Mouse (Mus musculus) lung, postnatal 0 days (tissue): ENCODE measurements at regions not wholly inside any gene's neighbourhood (a gene's known extent, or its start where the extent isn't known, plus 50 kb on each side); places are given as distances from the start of the nearest gene placed in this dataset.

ENCODE experiments used
- ATAC-seq: fragments of 200-750 bp; cut with Nextera tagmentation; 2 replicates; pipeline ENCODE4 v1.8.0; 2017; ENCODE audit warnings: moderate library complexity
- DNase-seq: peaks from one replicate; pipeline ENCODE4 v3.0.0-alpha.2; 2016; ENCODE audit warnings: low spot score
- H3K27ac ChIP-seq: fragments of 300-500 bp; sonication (generic); 2 replicates; pipeline ENCODE4 v1.5.1; 2014; ENCODE audit warnings: antibody characterized with exemption, mild to moderate bottlenecking, low read length, mixed read lengths
- H3K27me3 ChIP-seq: fragments of 300-500 bp; sonication (generic); replicated peaks from 2 replicates; pipeline ENCODE4 v1.6.1; 2014; ENCODE audit warnings: low read length, mixed read lengths; ENCODE audit not compliant: insufficient read depth
- H3K36me3 ChIP-seq: fragments of 300-500 bp; sonication (generic); 2 replicates; pipeline ENCODE4 v1.6.1; 2014; ENCODE audit warnings: low read length, mixed read lengths; ENCODE audit not compliant: insufficient read depth
- H3K4me1 ChIP-seq: fragments of 300-500 bp; sonication (generic); 2 replicates; pipeline ENCODE4 v1.6.1; 2014; ENCODE audit warnings: antibody characterized with exemption, low read depth, low read length, mixed read lengths; ENCODE audit not compliant: insufficient read depth
- H3K4me2 ChIP-seq: fragments of 300-500 bp; sonication (generic); replicated peaks from 2 replicates; pipeline ENCODE4 v1.6.1; 2014; ENCODE audit warnings: low read depth, mild to moderate bottlenecking, low read length, moderate library complexity, mixed read lengths
- H3K4me3 ChIP-seq: fragments of 300-500 bp; sonication (generic); 2 replicates; pipeline ENCODE4 v1.5.1; 2014; ENCODE audit warnings: low read depth, low read length
- H3K9ac ChIP-seq: fragments of 300-500 bp; sonication (generic); replicated peaks from 2 replicates; pipeline ENCODE4 v1.6.1; 2014; ENCODE audit warnings: low read depth, mild to moderate bottlenecking
- H3K9me3 ChIP-seq: fragments of 300-500 bp; sonication (generic); 2 replicates; pipeline ENCODE4 v1.6.1; 2016; ENCODE audit warnings: low read length, mixed read lengths
- CTCF ChIP-seq: IDR thresholded peaks from 2 replicates; pipeline ENCODE4 v1.5.1; 2016; ENCODE audit warnings: antibody characterized with exemption, mild to moderate bottlenecking
- EP300 ChIP-seq: IDR thresholded peaks from 2 replicates; pipeline ENCODE4 v1.6.1; 2016; ENCODE audit warnings: antibody characterized with exemption, mild to moderate bottlenecking, control low read depth
- WGBS: fragments of 180-500 bp; shearing (Covaris S2); extraction: QIAGEN DNeasy Blood & Tissue Kit; methylation state at CpG from one replicate; pipeline ENCODE4 v1.1.7; 2014; 5-methylcytosine and 5-hydroxymethylcytosine counted together

DNA sequence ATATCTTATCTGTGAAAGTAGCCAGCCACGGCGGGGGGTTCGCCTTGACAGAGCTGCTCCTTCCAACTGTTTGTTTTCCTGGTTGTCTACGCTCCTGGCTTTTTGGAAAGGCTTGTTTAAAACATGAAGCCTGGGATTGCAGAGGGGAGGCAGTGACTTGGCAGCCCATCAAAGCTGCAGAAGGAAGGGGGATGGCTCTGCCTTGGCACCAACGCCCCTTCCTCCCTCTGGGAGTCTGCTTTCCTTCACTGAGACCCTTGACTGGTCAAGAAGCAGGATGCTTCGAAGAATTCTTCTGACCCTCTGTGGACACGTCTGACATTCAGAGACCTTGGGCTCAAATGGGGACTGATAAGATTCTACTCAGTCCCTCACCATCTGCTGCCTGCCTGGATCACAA is 176.9 kb upstream of the Sall1 start:
- Histone ChIP-seq H3K36me3 (no peaks in the 10 kb centered on the region), H3K27me3 (no peaks in the 10 kb centered on the region), H3K9me3 (no peaks in the 10 kb centered on the region), H3K27ac (no peak overlapping the region), H3K9ac (no peak overlapping the region), H3K4me2 (no peak overlapping the region), H3K4me3 (no peak overlapping the region), H3K4me1 (no peaks in the 10 kb centered on the region)
- DNase-seq (no peak), ATAC-seq (no peak)
- TF ChIP-seq EP300 (no peak), CTCF (no peak)
- 23% methylated on average over 7 of the region's 7 CpGs for WGBS

DNA sequence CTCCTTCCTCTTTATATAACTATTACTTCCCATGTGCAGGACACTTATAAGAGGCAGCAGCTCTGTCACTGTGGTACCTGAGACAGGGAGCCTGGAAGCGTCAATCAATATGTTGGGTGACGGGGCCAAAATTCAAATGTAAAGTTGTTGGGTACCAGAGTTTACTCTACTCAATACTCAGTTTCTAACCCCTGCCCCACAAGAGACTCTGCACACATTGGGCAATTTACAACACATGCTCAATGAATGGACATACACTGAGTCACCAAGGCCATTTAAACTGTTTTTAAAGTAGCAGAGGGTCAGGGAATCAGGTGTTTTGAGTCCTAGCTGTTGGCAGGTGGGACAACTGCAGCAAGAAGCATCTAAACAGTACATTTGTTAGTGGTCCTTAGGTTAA is 176.4 kb upstream of the Sall1 start:
- no peak for TF ChIP-seq EP300
- TF ChIP-seq CTCF, result no peak
- no peak overlapping the region for H3K4me3 ChIP-seq
- WGBS, result 91% methylated on average over 2 of the region's 2 CpGs

GRCm38 (mm10) chr8:89219156-89219555 is 175.2 kb upstream of the Sall1 start:
- no peaks in the 10 kb centered on the region for H3K9me3 ChIP-seq
- TF ChIP-seq CTCF (no peak), EP300 (no peak)
- no peak overlapping the region for H3K27ac ChIP-seq
- no peak for DNase-seq
- no peak overlapping the region for H3K4me2 ChIP-seq
- H3K36me3 ChIP-seq, result no peaks in the 10 kb centered on the region
- no peaks in the 10 kb centered on the region for H3K4me1 ChIP-seq
- H3K4me3 ChIP-seq, result no peak overlapping the region
- whole genome bisulfite sequencing, result 69% methylated on average over 7 of the region's 7 CpGs
- H3K27me3 ChIP-seq, result no peaks in the 10 kb centered on the region
- H3K9ac ChIP-seq, result no peak overlapping the region
- no peak for ATAC-seq

More for the DNA sequence above, 176.4 kb upstream of the Sall1 start:
- no peak for DNase-seq
- no peak for ATAC-seq
- H3K36me3 ChIP-seq, result no peaks in the 10 kb centered on the region
- no peak overlapping the region for H3K9ac ChIP-seq
- H3K9me3 ChIP-seq, result no peaks in the 10 kb centered on the region
- H3K27ac ChIP-seq, result no peak overlapping the region
- no peaks in the 10 kb centered on the region for H3K4me1 ChIP-seq
- no peak overlapping the region for H3K4me2 ChIP-seq
- no peaks in the 10 kb centered on the region for H3K27me3 ChIP-seq

- H3K9me3 ChIP-seq, result no peaks in the 10 kb centered on the region
- no peak overlapping the region for H3K9ac ChIP-seq
- no peak overlapping the region for H3K4me3 ChIP-seq
- no peak for TF ChIP-seq EP300
- no peak for TF ChIP-seq CTCF
- no peak overlapping the region for H3K4me2 ChIP-seq
- H3K27ac ChIP-seq, result no peak overlapping the region
- no peaks in the 10 kb centered on the region for H3K36me3 ChIP-seq
- ATAC-seq (no peak), DNase-seq (no peak)
- no peaks in the 10 kb centered on the region for H3K27me3 ChIP-seq
- H3K4me1 ChIP-seq, result no peaks in the 10 kb centered on the region
- 84% methylated on average over 2 of the region's 2 CpGs for WGBS
Observed at GRCm38 (mm10) chr8:89217689-89218088, 173.7 kb upstream of the Sall1 start.

- TF ChIP-seq CTCF (no peak), EP300 (no peak)
- H3K4me3 ChIP-seq, result no peak overlapping the region
- H3K9me3 ChIP-seq, result no peaks in the 10 kb centered on the region
- ATAC-seq (no peak), DNase-seq (no peak)
- H3K36me3 ChIP-seq, result no peaks in the 10 kb centered on the region
- 64% methylated on average over 3 of the region's 3 CpGs for WGBS
- no peak overlapping the region for H3K4me2 ChIP-seq
- no peak overlapping the region for H3K9ac ChIP-seq
- no peaks in the 10 kb centered on the region for H3K27me3 ChIP-seq
- H3K4me1 ChIP-seq, result no peaks in the 10 kb centered on the region
- no peak overlapping the region for H3K27ac ChIP-seq
Observed at GRCm38 (mm10) chr8:89211931-89212330, 168.0 kb upstream of the Sall1 start.

DNA sequence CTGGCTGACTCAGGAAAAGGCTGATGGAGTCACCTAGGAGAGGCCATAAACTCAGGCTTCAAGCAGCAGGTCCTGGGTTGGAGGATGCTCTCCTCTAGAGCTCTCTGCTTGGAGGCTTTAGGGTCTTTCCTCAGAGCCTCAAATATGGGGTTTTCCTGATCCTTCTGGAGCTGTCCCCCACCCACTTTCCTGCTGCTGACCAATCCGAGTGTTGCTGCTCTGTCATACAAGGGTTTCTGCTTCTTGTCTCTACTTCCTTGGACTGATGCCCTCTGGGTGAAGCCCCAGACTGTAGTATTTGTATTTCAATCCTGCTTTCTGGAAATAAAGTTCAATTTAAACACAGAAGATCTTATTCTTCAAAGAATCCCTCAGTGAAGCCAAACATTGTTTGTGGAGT is 166.7 kb upstream of the Sall1 start:
- TF ChIP-seq CTCF (no peak), EP300 (no peak)
- Histone ChIP-seq H3K27ac (no peak overlapping the region), H3K4me1 (no peaks in the 10 kb centered on the region), H3K4me2 (no peak overlapping the region), H3K27me3 (no peaks in the 10 kb centered on the region), H3K9ac (no peak overlapping the region), H3K4me3 (no peak overlapping the region), H3K9me3 (no peaks in the 10 kb centered on the region), H3K36me3 (no peaks in the 10 kb centered on the region)
- DNase-seq (no peak), ATAC-seq (no peak)
- WGBS, result 35% methylated on average over 1 of the region's 1 CpGs

- H3K9me3 ChIP-seq, result no peaks in the 10 kb centered on the region
- H3K9ac ChIP-seq, result no peak overlapping the region
- H3K4me2 ChIP-seq, result no peak overlapping the region
- no peak for DNase-seq
- H3K4me1 ChIP-seq, result no peaks in the 10 kb centered on the region
- 62% methylated on average over 2 of the region's 2 CpGs for WGBS
- H3K36me3 ChIP-seq, result no peaks in the 10 kb centered on the region
- H3K27me3 ChIP-seq, result no peaks in the 10 kb centered on the region
- TF ChIP-seq EP300, result no peak
- no peak for TF ChIP-seq CTCF
- no peak for ATAC-seq
- H3K27ac ChIP-seq, result no peak overlapping the region
- H3K4me3 ChIP-seq, result no peak overlapping the region
Observed at GRCm38 (mm10) chr8:89207891-89208290, 163.9 kb upstream of the Sall1 start.
